Mouse (Mus musculus) urinary bladder, postnatal 36 days (tissue): ENCODE data around the gene Tph1.
"Not testable (repeated sequence)": the region's sequence is repeated elsewhere in the genome, so short reads cannot be mapped to it uniquely, and the experiment has no call there.

ENCODE experiments used
- DNase-seq, 2 experiments: peaks; one replicate each; pipeline ENCODE4 v3.0.0; 2022; ENCODE audit warnings: low spot score in 2 of 2, mixed read lengths in 1 of 2

Gene Tph1

DNA sequence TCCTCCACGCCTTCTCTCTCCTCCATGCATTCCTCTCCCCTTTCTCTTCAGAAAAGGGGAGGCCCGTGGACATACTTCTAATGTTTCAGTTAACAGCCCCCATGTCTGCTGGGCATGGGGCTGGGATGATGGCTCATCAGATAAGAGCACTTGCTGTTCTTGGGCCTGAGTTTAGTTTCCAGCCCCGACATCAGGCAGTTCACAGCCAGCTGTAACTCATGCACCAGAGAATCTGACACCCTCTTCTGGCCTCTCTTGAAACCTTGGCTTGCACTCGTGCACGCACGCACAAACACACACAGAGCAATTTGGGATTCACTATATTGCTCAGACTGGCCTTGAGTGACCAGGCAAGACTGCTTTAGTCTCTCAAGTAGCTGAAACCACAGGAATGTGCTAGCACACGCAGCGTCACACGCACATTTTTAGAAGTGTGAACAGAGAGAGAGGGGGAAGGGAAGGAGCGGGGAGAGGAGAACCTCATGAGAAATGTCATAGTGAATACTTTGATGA is at the start of gene Tph1:
Gene Tph1, minus strand, starts transcription at position 378 of the 513 bp plus-strand sequence.
- no peak for DNase-seq

DNA sequence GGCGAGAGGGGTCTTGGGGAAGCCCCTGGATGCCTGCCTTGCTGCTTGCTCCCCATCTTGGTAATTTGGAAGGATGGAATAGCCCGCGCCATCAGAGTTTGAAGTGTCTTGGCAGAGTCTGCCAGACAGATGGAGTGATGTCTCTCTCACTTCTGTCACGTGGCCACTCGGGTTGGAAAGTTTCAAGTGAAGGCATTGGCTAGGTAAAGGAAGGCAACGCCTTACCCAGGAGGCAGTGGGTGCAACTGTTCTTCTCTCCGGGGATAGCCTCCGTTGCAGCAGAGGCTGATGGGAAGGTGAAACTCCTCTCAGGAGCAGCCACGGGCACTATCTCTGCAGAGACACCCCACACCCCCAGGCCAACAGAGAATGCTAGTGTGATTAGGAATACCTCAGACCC is 48.1 kb upstream of the Tph1 start:
- no peak for DNase-seq

GRCm38 (mm10) chr7:46719526-46719925 is 47.2 kb upstream of the Tph1 start:
- peak; percentile 20 to 72 for DNase-seq

- no peak for DNase-seq
Observed at GRCm38 (mm10) chr7:46718591-46719270, 46.4 kb upstream of the Tph1 start.

GRCm38 (mm10) chr7:46716897-46717296 is 44.6 kb upstream of the Tph1 start:
- DNase-seq = peak in 1 of 2 experiments; percentile 40

DNA sequence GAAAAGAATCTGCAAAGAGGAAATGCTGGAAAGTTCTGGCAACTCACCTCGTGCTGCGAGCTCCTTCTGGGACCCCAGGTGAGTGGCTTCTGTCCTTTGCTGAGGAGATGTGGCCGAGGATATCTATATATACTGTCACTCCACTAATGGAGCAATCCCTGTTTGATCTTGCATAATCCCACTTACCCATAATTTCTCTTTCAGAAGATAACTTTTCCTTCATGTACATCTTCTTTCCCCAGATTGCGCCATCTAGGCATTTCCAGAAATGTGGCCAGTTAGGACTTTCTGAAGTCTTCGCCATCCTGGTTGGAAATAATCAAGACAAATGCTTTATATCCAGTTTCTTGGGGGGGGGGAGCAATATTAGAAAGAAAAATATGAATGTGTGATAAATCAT is 43.3 kb upstream of the Tph1 start, which contains the start of gene Saa3:
Gene Saa3, minus strand, starts transcription at position 101 of the 400 bp plus-strand sequence.
- no peak for DNase-seq

DNA sequence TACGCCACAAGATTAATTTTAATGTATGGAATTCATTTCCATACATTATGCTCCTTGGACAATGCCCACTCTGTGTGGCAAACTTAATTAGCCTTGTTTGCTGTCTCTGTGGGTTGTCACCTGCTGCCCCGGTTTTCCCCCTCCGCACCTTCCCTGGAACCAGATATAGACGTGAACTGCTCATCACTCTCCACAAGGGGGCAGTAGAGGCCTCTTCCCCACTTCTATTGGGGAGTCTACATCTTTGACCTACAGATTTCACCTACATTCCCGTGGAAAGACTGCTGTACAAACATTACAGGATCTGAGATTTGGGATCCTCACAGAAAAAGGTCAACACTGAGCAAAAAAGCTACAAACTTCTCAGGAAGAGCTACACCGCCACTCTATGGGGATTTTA is 42.2 kb upstream of the Tph1 start:
- DNase-seq = peak; percentile 24 to 48

DNA sequence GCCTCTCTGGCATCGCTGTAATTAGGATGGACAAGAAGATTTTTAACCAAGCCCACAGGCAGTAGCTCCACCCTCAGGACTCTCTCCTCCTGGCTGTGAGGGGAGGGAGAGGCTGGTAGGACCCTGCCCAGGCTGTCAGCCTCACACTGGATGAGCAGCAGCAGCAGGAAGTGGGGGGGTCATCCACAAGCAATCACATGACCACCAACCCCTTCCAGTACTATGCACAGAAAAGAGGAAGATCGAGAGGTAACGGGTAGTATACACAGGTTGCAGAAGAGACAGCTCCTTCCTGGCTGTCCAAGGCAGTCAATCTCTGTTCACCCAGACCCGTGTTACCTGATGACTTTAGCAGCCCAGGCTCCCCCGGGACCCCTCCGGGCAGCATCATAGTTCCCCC is 39.9 kb upstream of the Tph1 start:
- DNase-seq = no peak

- peak; percentile 71 to 78 for DNase-seq
Observed at GRCm38 (mm10) chr7:46710390-46710844, 38.1 kb upstream of the Tph1 start, which contains the start of gene Saal1. TSS of gene Saal1 (minus strand) at chr7:46710680.

GRCm38 (mm10) chr7:46700521-46701025 is 28.2 kb upstream of the Tph1 start:
- no peak for DNase-seq

GRCm38 (mm10) chr7:46696754-46697153 is 24.4 kb upstream of the Tph1 start:
- no peak for DNase-seq

GRCm38 (mm10) chr7:46686827-46687226 is 14.5 kb upstream of the Tph1 start:
- DNase-seq = no peak

DNA sequence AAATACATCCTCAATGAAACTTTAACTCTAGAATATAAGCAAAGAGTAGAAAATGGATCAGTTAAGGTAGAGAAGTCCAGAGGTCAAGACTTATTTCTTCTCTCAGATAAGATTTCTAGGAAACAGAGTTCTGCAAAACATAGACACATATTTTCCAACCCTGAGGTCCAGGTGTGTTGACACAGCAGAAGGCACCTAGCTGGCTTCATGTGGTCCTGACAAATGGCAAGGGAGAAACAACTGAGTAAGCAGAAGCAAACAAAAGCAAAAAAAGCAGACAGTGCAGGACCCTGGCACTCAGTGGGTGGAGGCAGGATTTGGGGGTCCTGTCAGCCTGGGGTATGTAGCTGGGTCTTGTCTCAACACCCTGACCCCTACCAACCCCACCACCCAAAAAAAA is 8.4 kb upstream of the Tph1 start:
- no peak for DNase-seq

GRCm38 (mm10) chr7:46679044-46679443 is 6.7 kb upstream of the Tph1 start:
- DNase-seq = not testable (repeated sequence)

- no peak for DNase-seq
Observed at GRCm38 (mm10) chr7:46678417-46678816, 6.1 kb upstream of the Tph1 start.

DNA sequence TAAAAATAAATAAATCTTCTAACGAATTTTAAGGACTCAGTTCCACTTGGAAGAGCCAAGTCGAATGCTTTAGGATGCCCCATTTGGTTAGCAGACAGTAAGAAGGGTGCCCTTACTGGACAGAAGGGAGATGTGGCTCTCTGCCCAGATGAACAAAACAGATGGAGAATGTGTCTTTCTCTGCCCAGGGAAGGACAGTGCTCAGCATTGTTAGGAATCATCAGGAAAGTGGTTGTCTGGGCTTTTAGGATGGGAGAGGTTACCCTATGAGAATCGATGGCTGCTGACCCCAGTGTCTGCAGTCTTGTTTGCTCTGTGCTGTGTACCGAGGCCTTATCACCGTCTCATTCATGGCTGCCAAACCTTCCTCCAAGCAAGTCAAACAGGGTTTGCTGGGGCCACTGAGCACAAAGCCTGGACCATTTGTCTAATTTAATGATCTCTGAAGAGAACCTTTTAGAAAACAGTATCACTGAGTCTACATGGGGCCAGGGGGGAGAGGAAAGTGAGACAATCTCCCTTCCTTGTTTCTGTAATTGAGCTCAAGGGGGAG is 4.5 kb upstream of the Tph1 start:
- no peak for DNase-seq

GRCm38 (mm10) chr7:46675886-46676285 is 3.5 kb upstream of the Tph1 start:
- no peak for DNase-seq

DNA sequence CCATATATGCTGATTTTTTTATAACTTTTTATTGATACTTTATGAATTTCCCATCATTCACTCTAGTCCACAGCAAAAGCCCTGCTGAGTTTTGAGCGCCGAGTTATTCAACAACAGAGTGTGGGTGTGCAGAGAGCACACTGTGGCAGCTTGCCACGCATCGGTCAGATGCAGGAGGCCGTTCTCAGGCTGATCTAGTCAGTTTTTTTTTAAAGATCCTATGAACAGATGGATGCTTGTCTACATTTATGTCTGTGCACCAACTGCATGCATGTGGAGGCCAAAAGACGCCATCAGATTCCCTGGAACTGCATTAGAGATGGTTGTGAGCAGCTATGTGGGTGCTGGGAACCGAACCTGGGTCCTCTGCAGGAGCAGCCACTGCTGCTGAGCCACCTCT is 2.7 kb upstream of the Tph1 start:
- DNase-seq = no peak

- DNase-seq = no peak
Observed at GRCm38 (mm10) chr7:46667256-46667655, 5.1 kb downstream of the Tph1 start.

GRCm38 (mm10) chr7:46665236-46665635 is 7.1 kb downstream of the Tph1 start:
- no peak for DNase-seq

DNA sequence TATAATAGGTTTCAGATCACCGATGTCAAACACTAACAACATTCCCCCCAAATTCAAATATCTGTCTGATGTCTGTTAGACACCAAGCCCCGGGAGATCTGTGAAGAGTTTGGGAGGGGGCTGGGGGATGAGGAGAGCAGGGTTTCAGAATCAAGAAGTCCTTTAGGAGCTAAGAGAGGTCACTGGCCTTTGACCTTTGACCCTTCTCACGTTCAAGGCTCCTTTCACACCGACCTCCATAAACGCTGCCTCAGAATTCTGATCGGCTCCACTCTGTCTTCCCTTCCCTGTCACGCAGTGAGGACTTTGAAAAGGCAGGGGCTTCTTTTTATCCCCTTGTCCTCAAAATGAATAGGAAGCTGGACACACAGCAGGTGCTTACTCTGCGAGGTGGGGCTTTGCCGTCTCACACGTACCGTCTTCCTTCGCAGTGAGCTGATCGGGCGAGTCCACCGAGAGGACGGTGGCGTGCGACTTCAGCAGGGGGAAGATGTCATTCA is 10.7 kb downstream of the Tph1 start:
- DNase-seq = no peak

DNA sequence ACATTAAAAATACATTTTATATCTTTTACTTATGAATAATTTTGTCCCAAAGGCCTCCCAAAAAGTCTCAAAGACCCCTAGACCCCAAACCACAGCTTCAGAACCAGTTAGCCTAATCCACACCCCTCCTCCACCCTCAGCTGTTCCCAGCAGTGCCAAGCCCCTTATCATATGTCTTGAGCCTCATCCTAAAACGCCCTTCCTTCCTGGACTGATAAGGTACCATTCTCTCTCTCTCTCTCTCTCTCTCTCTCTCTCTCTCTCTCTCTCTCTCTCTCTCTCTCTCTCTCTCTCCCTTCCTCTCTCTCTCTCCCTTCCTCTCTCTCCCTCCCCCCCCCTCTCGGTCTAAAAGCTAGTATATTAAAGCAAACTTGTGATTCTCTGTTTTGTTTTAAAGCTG is 20.1 kb downstream of the Tph1 start:
- DNase-seq = no peak

- DNase-seq = not testable (repeated sequence)
Observed at GRCm38 (mm10) chr7:46650231-46650630, 22.1 kb downstream of the Tph1 start.
